Mouse (Mus musculus) myocyte (in vitro differentiated cells): Measurements from ENCODE around the gene Plekhd1.

Experiments used
- MYOD1 ChIP-seq, 3 experiments: IDR thresholded peaks; one replicate each; pipeline ENCODE4 v1.6.1; 2011; ENCODE audit warnings: control low read depth in 2 of 3, low read depth in 2 of 3, mild to moderate bottlenecking in 2 of 3, moderate library complexity in 1 of 3; ENCODE audit not compliant: insufficient read length in 2 of 3, control insufficient read depth in 1 of 3
- POLR2AphosphoS2 ChIP-seq: IDR thresholded peaks from one replicate; pipeline ENCODE4 v1.6.1; 2011; ENCODE audit warnings: low read depth, control low read depth; ENCODE audit not compliant: insufficient read length

DNA sequence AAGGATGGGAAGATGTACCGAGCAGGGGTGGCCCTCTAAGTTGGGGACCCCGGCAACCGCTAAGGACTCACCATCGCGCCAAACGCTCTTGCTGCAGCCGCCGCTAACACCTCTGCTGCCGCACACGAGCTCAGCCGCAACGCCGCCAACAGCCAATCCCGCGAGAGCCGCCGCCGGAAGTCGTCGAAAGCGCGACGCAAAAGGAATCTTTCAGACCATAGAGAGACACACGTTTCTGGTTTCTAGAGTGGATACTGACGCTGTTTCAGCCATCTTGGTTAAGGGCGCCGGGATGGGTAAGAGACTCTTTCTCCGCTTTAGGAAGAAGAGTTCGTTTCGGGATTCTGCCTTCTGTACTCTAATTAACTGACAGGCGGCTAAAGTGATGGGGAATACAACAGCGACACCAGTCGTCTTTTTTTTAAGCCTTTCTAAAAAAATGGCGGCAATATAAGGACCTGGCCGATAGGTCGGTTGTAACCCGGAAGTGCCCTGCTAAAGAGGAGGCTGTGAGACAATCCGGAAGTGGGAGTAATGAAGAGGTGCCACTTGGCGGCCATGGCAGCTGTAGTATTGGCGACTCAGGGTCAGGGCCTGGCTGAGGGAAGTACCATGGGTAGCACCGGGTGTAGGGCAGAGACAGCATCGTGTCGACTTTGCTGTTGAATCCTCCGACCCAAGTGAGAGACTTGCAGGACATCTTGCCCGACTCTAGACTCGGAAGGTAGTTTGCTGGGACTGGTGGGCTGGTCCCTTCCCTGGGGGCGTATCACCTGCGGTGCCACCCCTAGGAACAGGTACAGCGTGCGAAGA lies 48.5 kb upstream of the Plekhd1 start, which contains the start of the genes Slc39a9 and Erh:
- TF ChIP-seq MYOD1 (IDR thresholded peaks at IDR 0.05; ENCODE audit: control insufficient read depth in 1 of 3, insufficient read length in 2 of 3, low read depth in 2 of 3) (peak in 2 of 3 experiments; percentile 20 to 49), POLR2AphosphoS2 (peak; percentile 80)
